Mouse (Mus musculus): ENCODE measurements around the gene Mapkap1.
"Not testable (repeated sequence)": the region's sequence is repeated elsewhere in the genome, so short reads cannot be mapped to it uniquely, and the experiment has no call there.

Mapkap1 gene

DNA sequence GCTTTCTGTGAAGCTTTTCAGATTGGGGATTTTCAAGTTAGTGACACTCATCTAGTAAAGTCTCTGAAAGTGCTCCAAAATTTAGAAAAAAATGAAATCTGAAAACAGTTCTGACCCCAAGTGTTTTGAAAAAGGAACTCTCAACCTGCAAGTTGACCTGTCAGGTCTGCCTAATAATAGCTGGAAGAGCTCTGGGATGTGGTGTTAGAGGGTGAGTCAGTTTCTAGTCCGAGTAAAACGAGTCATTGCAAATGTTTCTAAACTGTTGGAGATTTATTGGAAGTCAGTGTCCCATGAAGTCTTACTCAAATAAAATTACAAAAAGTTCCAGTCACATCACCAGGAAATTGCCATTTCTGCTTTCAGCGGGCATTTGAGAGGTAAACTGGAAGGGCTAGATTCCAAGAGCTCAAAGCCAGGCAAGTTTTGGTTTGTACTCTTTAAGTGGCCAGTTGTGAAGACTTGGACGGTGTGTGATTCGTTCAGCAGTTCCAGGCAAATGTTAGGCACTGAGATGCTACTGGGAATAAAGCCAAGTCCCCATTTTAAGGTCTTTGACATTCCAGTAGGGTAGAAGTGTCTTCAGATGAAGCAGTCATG lies 3.3 kb downstream of the Mapkap1 start:
- DNase-seq (ENCODE audit: low read depth, low spot score) = no peak
- Histone ChIP-seq H3K27me3 (ENCODE audit: control insufficient read depth, insufficient read depth, low read length, poor library complexity, severe bottlenecking) (no peaks in the 10 kb centered on the region), H3K36me3 (ENCODE audit: control insufficient read depth, insufficient read depth, low read length, poor library complexity, severe bottlenecking) (no peaks in the 10 kb centered on the region)

DNA sequence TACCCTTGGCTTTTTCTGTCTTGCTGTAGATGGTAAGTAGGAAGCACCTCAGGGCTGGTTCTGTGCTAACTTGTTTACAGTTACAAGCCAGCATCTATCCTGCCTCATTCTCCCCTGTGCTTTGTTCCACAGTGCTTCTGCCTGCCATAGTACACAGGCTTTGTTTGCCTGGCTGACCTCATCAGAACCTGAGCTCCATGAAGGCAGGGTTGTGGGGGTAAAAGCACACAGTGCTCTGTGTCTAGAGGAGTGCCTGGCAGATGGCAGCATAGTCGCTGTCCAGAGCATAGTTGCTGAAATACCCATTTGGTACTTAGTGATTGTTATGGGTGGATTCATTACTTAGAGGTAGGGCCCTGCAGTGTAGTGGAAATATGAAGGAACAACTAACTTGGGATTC lies 13.7 kb downstream of the Mapkap1 start:
- no peak for DNase-seq (ENCODE audit: low read depth, low spot score)
- no peaks in the 10 kb centered on the region for H3K36me3 ChIP-seq (ENCODE audit: control insufficient read depth, insufficient read depth, low read length, poor library complexity, severe bottlenecking)
- H3K27me3 ChIP-seq (ENCODE audit: control insufficient read depth, insufficient read depth, low read length, poor library complexity, severe bottlenecking) = no peaks in the 10 kb centered on the region

DNA sequence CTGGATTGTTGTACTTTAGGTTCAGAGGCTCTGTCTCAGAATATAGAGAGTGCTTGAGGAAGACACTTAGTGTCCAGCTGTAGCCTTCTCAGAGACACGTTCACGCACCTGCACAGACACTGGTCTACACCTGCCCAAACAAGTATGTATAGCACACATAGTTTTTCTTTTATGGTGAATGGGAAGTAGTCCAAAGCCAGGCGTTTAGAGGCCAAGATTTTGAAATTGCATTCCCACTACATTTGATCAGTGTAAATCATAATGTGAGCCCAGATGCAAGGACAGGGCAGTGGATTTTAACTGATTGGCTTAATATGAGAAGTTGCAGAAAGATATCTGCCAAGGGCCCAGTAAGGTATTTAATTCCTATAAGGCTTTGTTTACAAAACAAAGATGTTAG lies 17.6 kb downstream of the Mapkap1 start:
- no peaks in the 10 kb centered on the region for H3K27me3 ChIP-seq (ENCODE audit: control insufficient read depth, insufficient read depth, low read length, poor library complexity, severe bottlenecking)
- no peaks in the 10 kb centered on the region for H3K36me3 ChIP-seq (ENCODE audit: control insufficient read depth, insufficient read depth, low read length, poor library complexity, severe bottlenecking)
- no peak for DNase-seq (ENCODE audit: low read depth, low spot score)

DNA sequence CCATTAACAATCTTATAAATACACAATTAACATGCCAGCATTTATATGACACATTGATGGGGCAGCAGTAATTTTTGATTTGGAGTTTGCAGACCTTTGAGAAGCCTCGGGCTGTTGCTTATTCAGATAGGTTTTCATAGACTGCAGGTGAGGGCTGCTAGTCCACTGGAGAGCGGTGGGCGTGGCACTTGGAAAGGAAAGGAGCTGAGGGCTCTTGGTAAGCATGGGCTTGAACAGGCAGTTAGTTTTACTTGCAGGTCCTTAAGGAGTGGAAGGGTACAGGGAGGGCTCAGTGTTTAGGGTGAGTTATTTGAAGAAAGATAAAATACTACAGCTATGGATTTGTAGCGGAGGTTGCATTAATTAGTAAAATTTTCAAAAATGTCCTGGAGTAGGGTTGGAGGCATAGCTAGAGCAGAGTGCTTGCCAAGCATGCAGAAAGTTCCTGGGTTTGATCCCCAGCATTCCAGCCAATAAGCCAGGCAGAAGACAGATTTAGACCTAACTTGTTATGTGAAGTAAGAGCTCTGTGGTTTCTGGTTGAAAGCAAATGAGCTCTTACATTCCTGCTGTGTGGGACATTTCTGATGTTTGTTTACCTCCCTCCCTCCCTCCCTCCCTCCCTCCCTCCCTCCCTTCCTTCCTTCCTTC lies 19.1 kb downstream of the Mapkap1 start:
- no peaks in the 10 kb centered on the region for H3K27me3 ChIP-seq (ENCODE audit: control insufficient read depth, insufficient read depth, low read length, poor library complexity, severe bottlenecking)
- no peak for DNase-seq (ENCODE audit: low read depth, low spot score)

DNA sequence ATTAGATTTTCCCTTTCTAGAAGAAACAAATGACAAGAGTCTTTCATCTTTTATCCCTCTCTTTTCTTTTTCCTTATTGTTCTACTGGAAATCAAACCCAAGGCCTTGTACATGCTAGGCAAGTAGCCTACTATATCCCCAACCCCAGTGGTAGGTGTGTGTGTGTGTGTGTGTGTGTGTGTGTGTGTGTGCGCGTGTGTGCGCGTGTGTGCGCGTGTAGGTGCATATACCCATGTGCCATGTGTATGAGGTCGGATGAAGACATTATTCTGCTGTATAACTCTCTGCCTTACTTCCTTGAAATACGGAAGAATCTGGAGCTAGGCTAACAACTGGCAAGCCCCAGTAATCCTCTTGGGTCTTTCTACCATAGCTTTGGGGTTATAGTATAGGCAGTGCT lies 24.1 kb downstream of the Mapkap1 start:
- no peaks in the 10 kb centered on the region; the same call in 1 of the 2 replicates for H3K36me3 ChIP-seq (ENCODE audit: control insufficient read depth, insufficient read depth, low read length, poor library complexity, severe bottlenecking)
- DNase-seq (ENCODE audit: low read depth, low spot score) = no peak

More for the DNA sequence above, 19.1 kb downstream of the Mapkap1 start:
- H3K36me3 ChIP-seq (ENCODE audit: control insufficient read depth, insufficient read depth, low read length, poor library complexity, severe bottlenecking) = no peaks in the 10 kb centered on the region

DNA sequence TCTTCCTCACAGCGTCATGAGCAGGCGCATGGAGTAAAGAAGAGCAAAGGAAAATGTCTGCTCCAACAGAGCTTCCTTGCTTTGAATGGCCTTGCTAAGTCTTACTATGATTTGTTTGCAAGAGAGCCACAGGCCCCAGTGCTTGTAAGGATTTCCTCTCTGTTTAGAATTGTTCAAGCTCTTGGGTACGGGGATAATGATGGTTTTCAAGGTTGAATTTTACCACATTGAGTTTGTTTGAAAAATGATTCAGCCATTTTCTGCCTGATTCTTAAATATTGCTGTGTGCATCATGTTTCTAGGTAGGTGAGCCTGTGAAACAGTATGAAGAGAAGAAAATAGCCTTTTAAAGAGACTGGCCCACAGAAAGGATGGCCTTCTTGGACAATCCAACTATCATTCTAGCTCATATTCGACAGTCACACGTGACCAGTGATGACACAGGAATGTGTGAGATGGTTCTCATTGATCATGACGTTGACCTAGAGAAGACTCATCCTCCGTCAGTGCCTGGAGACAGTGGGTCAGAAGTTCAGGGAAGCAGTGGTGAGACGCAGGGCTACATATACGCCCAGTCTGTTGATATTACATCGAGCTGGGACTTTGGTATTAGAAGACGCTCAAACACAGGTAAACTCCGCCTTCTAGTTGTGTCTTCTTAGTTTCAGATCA lies 25.3 kb downstream of the Mapkap1 start:
- H3K27me3 ChIP-seq (ENCODE audit: control insufficient read depth, insufficient read depth, low read length, poor library complexity, severe bottlenecking) = no peaks in the 10 kb centered on the region
- DNase-seq (ENCODE audit: low read depth, low spot score) = no peak

More for the DNA sequence above, 24.1 kb downstream of the Mapkap1 start:
- no peaks in the 10 kb centered on the region for H3K27me3 ChIP-seq (ENCODE audit: control insufficient read depth, insufficient read depth, low read length, poor library complexity, severe bottlenecking)

GRCm38 (mm10) chr2:34432887-34433286 lies 26.3 kb downstream of the Mapkap1 start:
- not testable (repeated sequence) for H3K27me3 ChIP-seq (ENCODE audit: control insufficient read depth, insufficient read depth, low read length, poor library complexity, severe bottlenecking); DNase-seq (ENCODE audit: low read depth, low spot score); H3K36me3 ChIP-seq (ENCODE audit: control insufficient read depth, insufficient read depth, low read length, poor library complexity, severe bottlenecking)

More for the DNA sequence above, 25.3 kb downstream of the Mapkap1 start:
- H3K36me3 ChIP-seq (ENCODE audit: control insufficient read depth, insufficient read depth, low read length, poor library complexity, severe bottlenecking) = peaks cover under 1% of the 10 kb centered on the region; the same call in 1 of the 2 replicates

DNA sequence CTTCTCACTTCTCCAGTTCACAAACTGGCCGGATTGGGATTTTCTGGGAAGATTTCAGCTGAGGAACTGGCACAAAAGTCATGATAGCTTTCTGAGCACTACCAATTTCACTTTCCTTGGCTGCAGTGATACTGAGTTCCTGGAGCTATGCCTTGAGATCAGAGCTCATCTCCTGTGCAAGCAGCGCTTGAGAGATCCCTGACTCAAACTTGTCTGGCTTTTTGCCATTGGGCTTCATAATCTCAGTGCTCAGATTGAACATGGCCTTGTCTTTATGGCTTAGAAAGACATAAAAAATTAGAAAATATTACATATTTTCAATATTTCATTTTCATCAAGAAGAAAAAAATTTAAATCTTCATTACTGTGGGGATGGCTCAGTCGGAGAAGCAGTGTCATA lies 29.8 kb downstream of the Mapkap1 start:
- Histone ChIP-seq H3K27me3 (ENCODE audit: control insufficient read depth, insufficient read depth, low read length, poor library complexity, severe bottlenecking) (no peaks in the 10 kb centered on the region), H3K36me3 (ENCODE audit: control insufficient read depth, insufficient read depth, low read length, poor library complexity, severe bottlenecking) (peaks cover 2% of the 10 kb centered on the region; the same call in 1 of the 2 replicates)
- DNase-seq (ENCODE audit: low read depth, low spot score) = no peak

GRCm38 (mm10) chr2:34448756-34449155 lies 42.2 kb downstream of the Mapkap1 start:
- no peak for DNase-seq (ENCODE audit: low read depth, low spot score)
- H3K36me3 ChIP-seq (ENCODE audit: control insufficient read depth, insufficient read depth, low read length, poor library complexity, severe bottlenecking) = no peaks in the 10 kb centered on the region; the same call in 1 of the 2 replicates

GRCm38 (mm10) chr2:34462490-34462889 lies 55.9 kb downstream of the Mapkap1 start:
- Histone ChIP-seq H3K27me3 (ENCODE audit: control insufficient read depth, insufficient read depth, low read length, poor library complexity, severe bottlenecking) (no peaks in the 10 kb centered on the region), H3K36me3 (ENCODE audit: control insufficient read depth, insufficient read depth, low read length, poor library complexity, severe bottlenecking) (0 out of 2 replicates have a peak, but pooled peaks cover 4% of the 10 kb centered on the region)
- no peak for DNase-seq (ENCODE audit: low read depth, low spot score)

More at GRCm38 (mm10) chr2:34448756-34449155, 42.2 kb downstream of the Mapkap1 start:
- no peaks in the 10 kb centered on the region for H3K27me3 ChIP-seq (ENCODE audit: control insufficient read depth, insufficient read depth, low read length, poor library complexity, severe bottlenecking)

DNA sequence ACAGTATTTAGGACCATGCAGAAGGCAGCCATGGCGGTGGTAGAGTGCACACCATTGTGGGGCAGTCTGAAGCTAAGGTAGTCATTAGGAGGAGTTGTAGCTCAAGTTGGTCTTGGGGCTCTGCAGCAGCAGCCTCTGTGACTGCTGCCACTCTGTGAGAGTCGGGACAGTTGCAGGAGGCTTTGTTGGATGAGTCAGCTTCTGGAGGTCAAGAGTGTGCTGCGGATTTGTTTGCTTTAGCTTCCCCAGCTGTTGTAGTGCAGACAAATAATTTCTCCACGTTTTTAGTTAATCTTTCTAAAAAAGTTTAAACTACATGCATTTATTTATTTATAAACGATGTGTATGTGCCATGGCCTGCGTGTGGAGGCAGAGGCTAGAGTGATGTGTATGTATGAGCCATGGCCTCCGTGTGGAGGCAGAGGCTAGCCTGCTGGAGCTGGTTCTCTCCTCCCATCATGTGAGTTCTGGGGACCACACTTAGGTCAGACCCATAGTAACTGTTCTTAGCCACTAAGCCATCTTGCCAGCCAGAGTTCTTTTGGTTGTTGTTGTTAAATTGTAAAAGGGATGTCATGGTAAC lies 62.1 kb downstream of the Mapkap1 start:
- DNase-seq (ENCODE audit: low read depth, low spot score) = no peak
- H3K27me3 ChIP-seq (ENCODE audit: control insufficient read depth, insufficient read depth, low read length, poor library complexity, severe bottlenecking) = no peaks in the 10 kb centered on the region
- H3K36me3 ChIP-seq (ENCODE audit: control insufficient read depth, insufficient read depth, low read length, poor library complexity, severe bottlenecking) = no peaks in the 10 kb centered on the region

- no peaks in the 10 kb centered on the region for H3K27me3 ChIP-seq (ENCODE audit: control insufficient read depth, insufficient read depth, low read length, poor library complexity, severe bottlenecking)
- no peaks in the 10 kb centered on the region for H3K36me3 ChIP-seq (ENCODE audit: control insufficient read depth, insufficient read depth, low read length, poor library complexity, severe bottlenecking)
- DNase-seq (ENCODE audit: low read depth, low spot score) = no peak
Measured at GRCm38 (mm10) chr2:34469324-34469723, 62.8 kb downstream of the Mapkap1 start.

GRCm38 (mm10) chr2:34473775-34474174 lies 67.2 kb downstream of the Mapkap1 start:
- DNase-seq (ENCODE audit: low read depth, low spot score) = no peak
- no peaks in the 10 kb centered on the region for H3K36me3 ChIP-seq (ENCODE audit: control insufficient read depth, insufficient read depth, low read length, poor library complexity, severe bottlenecking)
- no peaks in the 10 kb centered on the region for H3K27me3 ChIP-seq (ENCODE audit: control insufficient read depth, insufficient read depth, low read length, poor library complexity, severe bottlenecking)

DNA sequence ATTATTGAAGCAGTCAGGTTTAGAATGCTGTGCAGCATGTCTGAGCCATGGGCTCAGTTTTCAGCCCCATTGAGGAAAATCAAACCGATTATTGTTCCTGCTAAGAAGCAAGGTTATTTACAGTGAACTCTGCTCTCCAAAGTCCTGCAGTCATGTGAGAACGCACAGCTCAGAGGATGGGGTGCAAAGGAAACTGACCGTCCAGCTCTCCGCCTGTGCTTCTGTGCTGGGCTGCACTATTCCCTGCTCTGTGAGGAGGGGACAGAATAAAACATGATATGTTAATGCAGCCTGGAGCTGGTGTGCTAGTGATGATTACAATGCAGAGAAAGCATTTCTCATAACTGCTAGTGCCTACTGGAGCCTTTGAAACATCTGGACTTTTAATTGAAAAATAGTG lies 74.8 kb downstream of the Mapkap1 start:
- H3K27me3 ChIP-seq (ENCODE audit: control insufficient read depth, insufficient read depth, low read length, poor library complexity, severe bottlenecking) = no peaks in the 10 kb centered on the region

DNA sequence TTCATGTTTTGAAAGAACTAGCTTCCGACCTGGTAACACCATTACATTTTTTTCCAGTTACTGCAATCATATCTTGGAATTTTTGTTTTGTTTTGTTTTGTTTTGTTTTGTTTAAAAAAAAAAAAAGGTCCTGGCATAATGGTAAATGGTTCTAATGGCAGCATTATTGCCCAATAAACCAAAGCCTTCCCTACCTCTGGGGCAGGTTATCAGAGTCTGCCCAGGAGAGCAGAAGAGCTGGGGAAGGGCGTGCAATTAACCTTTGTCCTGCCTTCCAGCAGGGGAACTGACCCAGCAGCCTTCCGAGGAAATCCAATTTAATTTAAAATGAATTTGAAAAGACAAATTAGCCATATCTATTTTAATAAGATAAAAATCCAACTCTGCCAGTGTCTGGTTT lies 75.5 kb downstream of the Mapkap1 start:
- Histone ChIP-seq H3K27me3 (ENCODE audit: control insufficient read depth, insufficient read depth, low read length, poor library complexity, severe bottlenecking) (no peaks in the 10 kb centered on the region), H3K36me3 (ENCODE audit: control insufficient read depth, insufficient read depth, low read length, poor library complexity, severe bottlenecking) (no peaks in the 10 kb centered on the region)
- no peak for DNase-seq (ENCODE audit: low read depth, low spot score)

More for the DNA sequence above, 74.8 kb downstream of the Mapkap1 start:
- no peaks in the 10 kb centered on the region for H3K36me3 ChIP-seq (ENCODE audit: control insufficient read depth, insufficient read depth, low read length, poor library complexity, severe bottlenecking)
- DNase-seq (ENCODE audit: low read depth, low spot score) = no peak
